Mouse (Mus musculus) hindbrain, embryonic 15.5 days (tissue): ENCODE data around the gene Ccdc3. TPM values are rescaled to one million over a fixed set of nuclear protein-coding genes. Genes with fewer than 3 reads are reported as not detected.

Source experiments
- ATAC-seq: fragments of 200-750 bp; cut with Nextera tagmentation; 2 replicates; pipeline ENCODE4 v1.8.0; 2017; ENCODE audit warnings: low read depth, moderate number of reproducible peaks, moderate TSS enrichment; ENCODE audit not compliant: low FRiP score
- H3K27ac ChIP-seq: fragments of 300-500 bp; sonication (generic); replicated peaks from 2 replicates; pipeline ENCODE4 v1.5.1; 2015; ENCODE audit warnings: mild to moderate bottlenecking, inconsistent platforms
- H3K27me3 ChIP-seq: fragments of 300-500 bp; sonication (generic); 2 replicates; pipeline ENCODE4 v1.6.1; 2015; ENCODE audit warnings: control low read depth, inconsistent platforms
- H3K36me3 ChIP-seq: fragments of 300-500 bp; sonication (generic); 2 replicates; pipeline ENCODE4 v1.6.1; 2015; ENCODE audit warnings: control low read depth, inconsistent platforms
- H3K4me1 ChIP-seq: fragments of 300-500 bp; sonication (generic); replicated peaks from 2 replicates; pipeline ENCODE4 v1.6.1; 2015; ENCODE audit warnings: control low read depth, inconsistent platforms
- H3K4me2 ChIP-seq: fragments of 300-500 bp; sonication (generic); 2 replicates; pipeline ENCODE4 v1.6.1; 2015; ENCODE audit warnings: moderate library complexity, mild to moderate bottlenecking, inconsistent platforms
- H3K4me3 ChIP-seq: fragments of 300-500 bp; sonication (generic); 2 replicates; pipeline ENCODE4 v1.5.1; 2015; ENCODE audit warnings: mild to moderate bottlenecking, inconsistent platforms
- H3K9ac ChIP-seq: fragments of 300-500 bp; sonication (generic); 2 replicates; pipeline ENCODE4 v1.6.1; 2015; ENCODE audit warnings: inconsistent platforms
- H3K9me3 ChIP-seq: fragments of 300-500 bp; sonication (generic); 2 replicates; pipeline ENCODE4 v1.6.1; 2016; ENCODE audit warnings: control low read depth, inconsistent platforms
- WGBS: fragments of 180-500 bp; shearing (Covaris S2); methylation state at CpG from one replicate; pipeline ENCODE4 v1.1.7; 2015; 5-methylcytosine and 5-hydroxymethylcytosine counted together
- polyA plus RNA-seq: library from polyadenylated mRNA; unstranded; fragments of >200 nt; fragmentation: Nextera tagmentation; extraction: Ambion mirVana; gene quantifications from 2 replicates; pipeline ENCODE4 v1.2.1, GENCODE M21; 2015

The Ccdc3 gene
- polyA plus RNA-seq, 1 experiment from 2014 or later = 15.2 TPM

GRCm38 (mm10) chr2:5193071-5193470, 55.5 kb downstream of the Ccdc3 start:
- no peak overlapping the region for H3K9ac ChIP-seq
- WGBS = 87% methylated on average over 4 of the region's 4 CpGs
- H3K9me3 ChIP-seq = no peaks in the 10 kb centered on the region
- no peak overlapping the region for H3K27ac ChIP-seq
- no peaks in the 10 kb centered on the region for H3K36me3 ChIP-seq
- no peaks in the 10 kb centered on the region for H3K4me1 ChIP-seq
- no peak overlapping the region for H3K4me2 ChIP-seq
- no peaks in the 10 kb centered on the region for H3K27me3 ChIP-seq
- ATAC-seq = no peak
- H3K4me3 ChIP-seq = no peak overlapping the region

GRCm38 (mm10) chr2:5194701-5195215, 57.2 kb downstream of the Ccdc3 start:
- Histone ChIP-seq H3K4me1 (no peaks in the 10 kb centered on the region), H3K4me2 (no peak overlapping the region), H3K27ac (no peak overlapping the region), H3K4me3 (no peak overlapping the region), H3K9ac (no peak overlapping the region), H3K9me3 (no peaks in the 10 kb centered on the region), H3K27me3 (no peaks in the 10 kb centered on the region), H3K36me3 (no peaks in the 10 kb centered on the region)
- no peak for ATAC-seq
- 78% methylated on average over 6 of the region's 6 CpGs for WGBS

GRCm38 (mm10) chr2:5197486-5197885, 59.9 kb downstream of the Ccdc3 start:
- H3K4me3 ChIP-seq = no peak overlapping the region
- WGBS = 56% methylated on average over 4 of the region's 4 CpGs
- H3K27me3 ChIP-seq = no peaks in the 10 kb centered on the region
- no peak overlapping the region for H3K4me2 ChIP-seq
- H3K9ac ChIP-seq = no peak overlapping the region
- ATAC-seq = no peak
- no peaks in the 10 kb centered on the region for H3K36me3 ChIP-seq
- no peak overlapping the region for H3K27ac ChIP-seq
- no peaks in the 10 kb centered on the region for H3K9me3 ChIP-seq
- no peaks in the 10 kb centered on the region for H3K4me1 ChIP-seq

DNA sequence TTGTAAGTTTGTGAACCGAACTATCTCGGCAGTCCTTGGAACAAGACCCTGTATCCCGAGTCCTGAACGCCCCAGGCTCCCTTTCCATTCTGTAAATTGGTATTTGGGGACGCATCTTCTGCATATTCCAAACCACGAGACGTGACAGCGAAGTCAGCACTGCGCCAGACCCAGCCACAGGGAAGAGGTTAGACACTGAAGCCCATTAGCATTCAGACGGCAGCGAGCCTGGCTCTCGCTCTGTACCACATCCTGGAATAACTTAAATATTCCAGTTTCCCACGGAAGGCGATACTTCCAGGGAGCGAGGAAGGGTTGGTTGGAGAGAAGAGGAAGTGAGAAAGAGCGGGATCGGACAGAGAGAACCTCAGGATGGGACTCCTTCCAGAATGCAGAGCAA, 61.7 kb downstream of the Ccdc3 start:
- Histone ChIP-seq H3K27ac (no peak overlapping the region), H3K4me2 (no peak overlapping the region), H3K9ac (no peak overlapping the region), H3K27me3 (no peaks in the 10 kb centered on the region), H3K4me3 (no peak overlapping the region), H3K36me3 (no peaks in the 10 kb centered on the region), H3K4me1 (no peaks in the 10 kb centered on the region), H3K9me3 (no peaks in the 10 kb centered on the region)
- no peak for ATAC-seq
- 73% methylated on average over 17 of the region's 17 CpGs for WGBS

GRCm38 (mm10) chr2:5200817-5201364, 63.3 kb downstream of the Ccdc3 start:
- Histone ChIP-seq H3K27me3 (no peaks in the 10 kb centered on the region), H3K9me3 (no peaks in the 10 kb centered on the region), H3K27ac (no peak overlapping the region), H3K36me3 (no peaks in the 10 kb centered on the region), H3K4me1 (no peaks in the 10 kb centered on the region), H3K4me2 (no peak overlapping the region), H3K9ac (no peak overlapping the region), H3K4me3 (no peak overlapping the region)
- WGBS = 71% methylated on average over 7 of the region's 7 CpGs
- no peak for ATAC-seq

DNA sequence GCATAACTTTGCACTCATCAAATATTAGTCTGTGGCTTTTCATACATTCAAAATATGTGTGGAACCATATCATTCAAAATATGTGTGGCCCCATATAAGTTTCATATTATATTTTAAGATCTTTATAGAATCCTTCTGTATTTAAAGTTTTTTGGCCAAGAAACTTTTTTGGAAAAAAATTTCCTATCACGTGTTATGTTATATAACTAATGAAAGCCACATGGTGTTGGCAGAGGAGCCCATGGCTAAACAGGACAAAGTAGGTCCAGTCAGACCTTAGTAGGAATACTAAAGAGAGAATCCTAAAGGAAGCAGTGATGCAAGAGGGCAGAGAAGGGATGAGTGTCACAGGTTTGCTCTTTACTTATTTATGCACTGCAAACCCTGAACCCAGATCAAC, 65.6 kb downstream of the Ccdc3 start:
- H3K4me3 ChIP-seq = no peak overlapping the region
- no peaks in the 10 kb centered on the region for H3K4me1 ChIP-seq
- WGBS = 83% methylated on average over 1 of the region's 1 CpGs
- H3K27ac ChIP-seq = no peak overlapping the region
- H3K4me2 ChIP-seq = no peak overlapping the region
- H3K9me3 ChIP-seq = no peaks in the 10 kb centered on the region
- no peaks in the 10 kb centered on the region for H3K27me3 ChIP-seq
- H3K36me3 ChIP-seq = no peaks in the 10 kb centered on the region
- H3K9ac ChIP-seq = no peak overlapping the region
- ATAC-seq = no peak

- ATAC-seq = no peak
- Histone ChIP-seq H3K36me3 (no peaks in the 10 kb centered on the region), H3K4me2 (no peak overlapping the region), H3K4me3 (no peak overlapping the region), H3K4me1 (no peaks in the 10 kb centered on the region), H3K9ac (no peak overlapping the region), H3K9me3 (no peaks in the 10 kb centered on the region), H3K27ac (no peak overlapping the region), H3K27me3 (no peaks in the 10 kb centered on the region)
- 82% methylated on average over 1 of the region's 1 CpGs for WGBS
These were observed 67.4 kb downstream of the Ccdc3 start for GRCm38 (mm10) chr2:5204941-5205340.

- H3K4me3 ChIP-seq = no peak overlapping the region
- ATAC-seq = no peak
- no peaks in the 10 kb centered on the region for H3K9me3 ChIP-seq
- H3K4me2 ChIP-seq = no peak overlapping the region
- no peaks in the 10 kb centered on the region for H3K4me1 ChIP-seq
- no peak overlapping the region for H3K9ac ChIP-seq
- H3K27ac ChIP-seq = no peak overlapping the region
- 88% methylated on average over 3 of the region's 3 CpGs for WGBS
- no peaks in the 10 kb centered on the region for H3K36me3 ChIP-seq
- H3K27me3 ChIP-seq = no peaks in the 10 kb centered on the region
These were observed 69.1 kb downstream of the Ccdc3 start for GRCm38 (mm10) chr2:5206651-5207050.

DNA sequence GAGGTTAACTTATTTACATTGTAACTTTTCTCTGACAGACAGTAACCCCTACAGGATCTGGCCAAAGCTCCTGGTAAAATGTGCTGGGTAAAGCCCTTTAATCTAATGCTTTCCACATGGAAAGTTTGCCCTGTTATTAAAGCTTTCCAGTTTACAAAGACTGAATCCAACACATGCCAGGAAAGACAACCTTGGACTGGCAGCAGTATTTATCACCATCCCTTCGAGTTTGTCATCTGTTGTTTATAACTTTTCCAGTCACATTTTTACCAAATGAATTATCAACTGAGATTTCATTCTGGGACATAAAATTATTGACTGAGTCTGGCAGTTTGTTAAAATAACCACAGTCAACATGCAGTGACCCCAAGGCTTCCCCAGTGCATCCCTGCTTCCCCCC, 77.0 kb downstream of the Ccdc3 start:
- Histone ChIP-seq H3K27ac (no peak overlapping the region), H3K36me3 (no peaks in the 10 kb centered on the region), H3K4me1 (no peaks in the 10 kb centered on the region), H3K9me3 (no peaks in the 10 kb centered on the region), H3K9ac (no peak overlapping the region), H3K27me3 (no peaks in the 10 kb centered on the region), H3K4me2 (no peak overlapping the region), H3K4me3 (no peak overlapping the region)
- ATAC-seq = no peak
- 85% methylated on average over 1 of the region's 1 CpGs for WGBS

- no peaks in the 10 kb centered on the region for H3K9me3 ChIP-seq
- H3K4me2 ChIP-seq = no peak overlapping the region
- no peaks in the 10 kb centered on the region for H3K36me3 ChIP-seq
- 77% methylated on average over 9 of the region's 9 CpGs for WGBS
- H3K4me1 ChIP-seq = no peaks in the 10 kb centered on the region
- H3K9ac ChIP-seq = no peak overlapping the region
- no peaks in the 10 kb centered on the region for H3K27me3 ChIP-seq
- no peak for ATAC-seq
- H3K27ac ChIP-seq = no peak overlapping the region
- H3K4me3 ChIP-seq = no peak overlapping the region
These were observed 77.8 kb downstream of the Ccdc3 start for GRCm38 (mm10) chr2:5215252-5215815.

- H3K27me3 ChIP-seq = no peaks in the 10 kb centered on the region
- no peak overlapping the region for H3K27ac ChIP-seq
- H3K36me3 ChIP-seq = no peaks in the 10 kb centered on the region
- no peak overlapping the region for H3K9ac ChIP-seq
- H3K4me1 ChIP-seq = no peaks in the 10 kb centered on the region
- ATAC-seq = no peak
- 88% methylated on average over 1 of the region's 1 CpGs for WGBS
- no peak overlapping the region for H3K4me2 ChIP-seq
- no peaks in the 10 kb centered on the region for H3K9me3 ChIP-seq
- no peak overlapping the region for H3K4me3 ChIP-seq
These were observed 81.6 kb downstream of the Ccdc3 start for GRCm38 (mm10) chr2:5219206-5219605.

- no peaks in the 10 kb centered on the region for H3K9me3 ChIP-seq
- WGBS = 80% methylated on average over 1 of the region's 1 CpGs
- no peak overlapping the region for H3K9ac ChIP-seq
- no peaks in the 10 kb centered on the region for H3K4me1 ChIP-seq
- no peak overlapping the region for H3K4me2 ChIP-seq
- H3K36me3 ChIP-seq = no peaks in the 10 kb centered on the region
- ATAC-seq = no peak
- H3K27ac ChIP-seq = no peak overlapping the region
- no peak overlapping the region for H3K4me3 ChIP-seq
- H3K27me3 ChIP-seq = no peaks in the 10 kb centered on the region
These were observed 82.3 kb downstream of the Ccdc3 start for GRCm38 (mm10) chr2:5219847-5220375.

- H3K4me1 ChIP-seq = no peaks in the 10 kb centered on the region
- H3K27ac ChIP-seq = no peak overlapping the region
- 75% methylated on average over 2 of the region's 2 CpGs for WGBS
These were observed 85.0 kb downstream of the Ccdc3 start for GRCm38 (mm10) chr2:5222571-5222970.

More at GRCm38 (mm10) chr2:5222571-5222970, 85.0 kb downstream of the Ccdc3 start:
- Histone ChIP-seq H3K9ac (no peak overlapping the region), H3K27me3 (no peaks in the 10 kb centered on the region), H3K9me3 (no peaks in the 10 kb centered on the region), H3K4me2 (no peak overlapping the region), H3K4me3 (no peak overlapping the region), H3K36me3 (no peaks in the 10 kb centered on the region)
- no peak for ATAC-seq
